Mouse (Mus musculus) hindbrain, embryonic 14.5 days (tissue): ENCODE measurements around the gene Amy2a1. TPM values are rescaled to one million over a fixed set of nuclear protein-coding genes. Genes with fewer than 3 reads are reported as not detected.
"Not testable (repeated sequence)": the region's sequence is repeated elsewhere in the genome, so short reads cannot be mapped to it uniquely, and the experiment has no call there.

ENCODE experiments used
- ATAC-seq: fragments of 200-750 bp; cut with Nextera tagmentation; 2 replicates; pipeline ENCODE4 v1.8.0; 2017; ENCODE audit warnings: moderate number of reproducible peaks, mild to moderate bottlenecking, moderate TSS enrichment, moderate library complexity; ENCODE audit not compliant: low FRiP score
- DNase-seq: peaks from one replicate; pipeline ENCODE4 v3.0.0-alpha.2; 2015; ENCODE audit warnings: low spot score
- H3K27ac ChIP-seq: fragments of 300-500 bp; sonication (generic); 2 replicates; pipeline ENCODE4 v1.5.1; 2014; ENCODE audit warnings: mild to moderate bottlenecking, moderate library complexity
- H3K27me3 ChIP-seq: fragments of 300-500 bp; sonication (generic); 2 replicates; pipeline ENCODE4 v1.6.1; 2014; ENCODE audit warnings: mild to moderate bottlenecking, low read length, mixed read lengths; ENCODE audit not compliant: control insufficient read depth, insufficient read depth
- H3K36me3 ChIP-seq: fragments of 300-500 bp; sonication (generic); replicated peaks from 2 replicates; pipeline ENCODE4 v1.6.1; 2014; ENCODE audit not compliant: control insufficient read depth, insufficient read depth
- H3K4me1 ChIP-seq: fragments of 300-500 bp; sonication (generic); replicated peaks from 2 replicates; pipeline ENCODE4 v1.6.1; 2014; ENCODE audit warnings: antibody characterized with exemption, low read length, mixed read lengths; ENCODE audit not compliant: control insufficient read depth, insufficient read depth
- H3K4me2 ChIP-seq: fragments of 300-500 bp; sonication (generic); replicated peaks from 2 replicates; pipeline ENCODE4 v1.6.1; 2014; ENCODE audit warnings: mild to moderate bottlenecking, moderate library complexity
- H3K4me3 ChIP-seq: fragments of 300-500 bp; sonication (generic); replicated peaks from 2 replicates; pipeline ENCODE4 v1.5.1; 2014; ENCODE audit warnings: mild to moderate bottlenecking, low read length
- H3K9ac ChIP-seq: fragments of 300-500 bp; sonication (generic); 2 replicates; pipeline ENCODE4 v1.6.1; 2014
- H3K9me3 ChIP-seq: fragments of 300-500 bp; sonication (generic); 2 replicates; pipeline ENCODE4 v1.6.1; 2016; ENCODE audit warnings: low read length; ENCODE audit not compliant: control insufficient read depth
- WGBS: fragments of 180-500 bp; shearing (Covaris S2); extraction: QIAGEN DNeasy Blood & Tissue Kit; methylation state at CpG from one replicate; pipeline ENCODE4 v1.1.7; 2014; 5-methylcytosine and 5-hydroxymethylcytosine counted together
- polyA plus RNA-seq: library from polyadenylated mRNA; unstranded; fragments of >200 nt; fragmentation: Nextera tagmentation; extraction: Ambion mirVana; gene quantifications from 2 replicates; pipeline ENCODE4 v1.2.1, GENCODE M21; 2014

The Amy2a1 gene
- not detected in 2 replicates for polyA plus RNA-seq

DNA sequence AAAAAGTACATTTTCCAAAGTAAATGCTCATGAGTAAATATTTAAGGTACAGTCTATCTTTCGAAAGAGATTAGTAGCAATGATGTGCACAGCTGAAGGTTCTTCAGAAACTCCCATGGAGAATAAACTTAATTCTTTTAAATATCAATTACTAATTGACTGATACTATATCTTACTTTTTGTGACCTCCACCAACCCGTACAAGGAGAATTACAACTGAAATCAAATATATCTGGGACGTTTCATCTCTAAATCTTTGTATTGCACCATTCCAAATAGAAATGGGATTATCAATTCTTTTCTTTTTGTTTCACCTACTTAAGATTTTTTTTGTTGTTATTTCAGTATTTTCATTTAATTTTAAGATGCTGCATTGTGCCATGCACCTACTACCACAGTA is at the start of gene Amy2a1:
Gene Amy2a1, minus strand, starts transcription at position 101 of the 400 bp plus-strand sequence.
- H3K27ac ChIP-seq, H3K36me3 ChIP-seq, H3K9me3 ChIP-seq, H3K9ac ChIP-seq, H3K4me2 ChIP-seq, H3K27me3 ChIP-seq, H3K4me1 ChIP-seq, ATAC-seq, H3K4me3 ChIP-seq, DNase-seq: not testable (repeated sequence)
- WGBS = 91% methylated on average over 3 of the region's 3 CpGs

GRCm38 (mm10) chr3:113574578-113574977 is 42.4 kb upstream of the Amy2a1 start:
- Histone ChIP-seq H3K4me2 (no peak overlapping the region), H3K4me1 (no peaks in the 10 kb centered on the region), H3K27ac (no peak overlapping the region), H3K4me3 (no peak overlapping the region), H3K9ac (no peak overlapping the region), H3K36me3 (no peaks in the 10 kb centered on the region), H3K9me3 (no peaks in the 10 kb centered on the region), H3K27me3 (no peaks in the 10 kb centered on the region)
- DNase-seq (no peak), ATAC-seq (no peak)
- 77% methylated on average over 4 of the region's 4 CpGs for WGBS

DNA sequence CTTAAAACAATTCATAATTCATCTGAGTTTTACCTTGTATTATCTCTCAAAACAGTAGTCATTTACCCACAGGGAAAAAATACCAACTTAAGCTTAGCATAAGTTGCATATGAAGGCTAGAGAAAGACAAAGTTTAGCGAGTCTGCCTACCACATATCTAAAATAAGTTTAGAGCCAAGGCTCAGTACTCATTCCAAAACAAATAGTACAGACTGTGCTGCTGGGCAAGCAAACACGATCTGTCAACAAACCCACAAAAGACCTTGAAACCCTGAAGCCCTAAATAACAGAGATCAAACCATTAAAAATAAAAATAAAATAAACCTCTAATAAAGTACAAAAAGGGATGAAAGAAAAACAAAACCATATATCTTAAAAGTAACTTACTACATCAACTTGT is 41.9 kb upstream of the Amy2a1 start:
- H3K4me3 ChIP-seq = no peak overlapping the region
- no peak overlapping the region for H3K9ac ChIP-seq
- no peak overlapping the region for H3K4me2 ChIP-seq
- ATAC-seq (no peak), DNase-seq (no peak)
- no peaks in the 10 kb centered on the region for H3K27me3 ChIP-seq
- no peaks in the 10 kb centered on the region for H3K9me3 ChIP-seq
- no peaks in the 10 kb centered on the region for H3K36me3 ChIP-seq
- 89% methylated on average over 2 of the region's 2 CpGs for WGBS
- H3K27ac ChIP-seq = no peak overlapping the region
- no peaks in the 10 kb centered on the region for H3K4me1 ChIP-seq

DNA sequence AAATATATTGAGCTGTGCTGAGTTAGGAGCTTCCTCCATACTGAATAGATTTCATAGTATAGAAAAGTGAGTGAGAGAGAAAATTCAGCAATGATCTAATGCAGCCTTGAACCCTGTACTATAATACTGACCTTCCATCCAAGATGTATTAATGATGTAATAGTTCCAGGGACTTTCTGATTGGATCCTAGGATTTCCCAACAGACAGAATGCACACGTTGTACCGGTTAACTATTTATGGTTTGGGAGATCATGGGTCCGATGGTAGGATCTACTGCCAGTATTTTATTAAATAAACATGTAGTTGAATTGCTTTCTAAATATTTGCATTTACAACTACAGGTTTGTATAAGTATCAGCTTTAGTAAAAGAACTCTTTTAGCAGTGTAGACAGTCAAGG is 39.9 kb upstream of the Amy2a1 start:
- Histone ChIP-seq H3K9me3 (peaks cover 4% of the 10 kb centered on the region; the same call in 1 of the 2 replicates), H3K4me3 (no peak overlapping the region), H3K27ac (no peak overlapping the region), H3K4me2 (no peak overlapping the region), H3K9ac (no peak overlapping the region), H3K27me3 (no peaks in the 10 kb centered on the region), H3K36me3 (no peaks in the 10 kb centered on the region), H3K4me1 (no peaks in the 10 kb centered on the region)
- ATAC-seq = no peak
- DNase-seq = no peak
- WGBS = 86% methylated on average over 3 of the region's 3 CpGs

- H3K27me3 ChIP-seq = no peaks in the 10 kb centered on the region
- no peaks in the 10 kb centered on the region for H3K36me3 ChIP-seq
- ATAC-seq = no peak
- H3K9ac ChIP-seq = no peak overlapping the region
- no peaks in the 10 kb centered on the region for H3K9me3 ChIP-seq
- H3K4me2 ChIP-seq = no peak overlapping the region
- H3K27ac ChIP-seq = no peak overlapping the region
- H3K4me1 ChIP-seq = no peaks in the 10 kb centered on the region
- no peak for DNase-seq
- no peak overlapping the region for H3K4me3 ChIP-seq
These were observed 7.5 kb upstream of the Amy2a1 start for GRCm38 (mm10) chr3:113539692-113540091.

Other genes with a start within 250 kb of the Amy2a1 start
- not detected in 2 replicates for gene Amy2a4, start 241.0 kb downstream of the Amy2a1 start, polyA plus RNA-seq
- gene Amy2a3, start 208.4 kb downstream of the Amy2a1 start, polyA plus RNA-seq = not detected in 2 replicates
- gene Amy2a2, start 175.8 kb downstream of the Amy2a1 start, polyA plus RNA-seq = not detected in 2 replicates
- gene Amy1, start 74.3 kb upstream of the Amy2a1 start, polyA plus RNA-seq = 29.6 and 34.8 TPM in 2 replicates
- 57.4 and 59.1 TPM in 2 replicates for gene Rnpc3, start 97.7 kb upstream of the Amy2a1 start, polyA plus RNA-seq